ENCODE assay signal across 18 mouse cellular contexts in genomic region chr1:182814566-182814965, GRCm38 (mm10). TPM values are rescaled to one million over a fixed set of nuclear protein-coding genes. Genes with fewer than 3 reads are reported as not detected.
"Had no signal": no experiment of that assay in that cellular context is flagged by ENCODE, and none has a peak within 500 bp of the region (broad histone marks: within the 10 kb centered on the region; RNA-seq: fewer than 3 reads in every experiment).

No protein-coding gene starts in this region.

- H3K9me3 ChIP-seq: midbrain, embryonic 13.5 days; midbrain, embryonic 15.5 days; neural tube, embryonic 12.5 days had no signal

- H3K27ac ChIP-seq: lung, embryonic 15.5 days; macrophage; midbrain, embryonic 13.5 days; midbrain, embryonic 15.5 days; neural tube, embryonic 12.5 days had no signal

- H3K27me3 ChIP-seq: lung, embryonic 15.5 days; midbrain, embryonic 13.5 days; midbrain, embryonic 15.5 days; neural tube, embryonic 12.5 days had no signal

- H3K4me2 ChIP-seq: lung, embryonic 15.5 days; midbrain, embryonic 11.5 days; midbrain, embryonic 13.5 days; midbrain, embryonic 15.5 days; neural tube, embryonic 12.5 days had no signal

- H3K4me3 ChIP-seq: lung, embryonic 15.5 days; megakaryocyte, embryonic 14.5 days; midbrain, embryonic 13.5 days; midbrain, embryonic 15.5 days; neural tube, embryonic 12.5 days had no signal

- DNase-seq: lung, adult 2 months; lung, postnatal 14 days; lung, postnatal 36 days; spleen, adult 18-20 months; thymus, adult 18-20 months; thymus, postnatal 14 days; thymus, postnatal 36 days had no signal

- ATAC-seq: lung, postnatal 0 days; midbrain, embryonic 13.5 days; midbrain, embryonic 15.5 days had no signal

- H3K36me3 ChIP-seq: lung, embryonic 15.5 days; midbrain, embryonic 13.5 days; midbrain, embryonic 15.5 days; neural tube, embryonic 12.5 days had no signal

- H3K9ac ChIP-seq: lung, embryonic 15.5 days; midbrain, embryonic 13.5 days; midbrain, embryonic 15.5 days; neural tube, embryonic 12.5 days had no signal

RNA-seq across cellular contexts. Expression of gene Susd4, which starts 50.9 kb away (rescaled TPM):
- total RNA-seq: megakaryocyte progenitor cell, adult 5-6 weeks; monocyte, adult 5-6 weeks; neutrophil, adult 5-6 weeks had no signal
- polyA plus RNA-seq: macrophage had no signal
